Comparison of ENCODE assay signal across 8 mouse cellular contexts in genomic region chr13:119603890-119604289, GRCm38 (mm10). TPM values are rescaled to one million over a fixed set of nuclear protein-coding genes. Genes with fewer than 3 reads are reported as not detected.
DNase-seq lines count a peak whose midpoint lies in the region; ATAC-seq lines count a peak whose summit lies in the region.
"Not testable (repeated sequence)": the region's sequence is repeated elsewhere in the genome, so short reads cannot be mapped to it uniquely, and the experiment has no call there.
"Had no signal": no experiment of that assay in that cellular context is flagged by ENCODE, and none has a peak within 500 bp of the region (broad histone marks: within the 10 kb centered on the region; RNA-seq: fewer than 3 reads in every experiment).

No protein-coding gene starts in this region.

- not testable (repeated sequence) for H3K4me1 ChIP-seq in forebrain, embryonic 11.5 days (replicated peaks; ENCODE audit: control insufficient read depth, insufficient read depth, low read length); heart, embryonic 15.5 days (replicated peaks); intestine, embryonic 16.5 days (ENCODE audit: control insufficient read depth, insufficient read depth, low read length); limb, embryonic 15.5 days; midbrain, embryonic 11.5 days (ENCODE audit: control insufficient read depth, insufficient read depth, low read length)

- not testable (repeated sequence) for H3K4me3 ChIP-seq in forebrain, embryonic 11.5 days (ENCODE audit: low read depth, low read length); heart, embryonic 15.5 days; intestine, embryonic 16.5 days (ENCODE audit: low read length); limb, embryonic 15.5 days; midbrain, embryonic 11.5 days (ENCODE audit: low read depth, low read length)

- H3K4me2 ChIP-seq in forebrain, embryonic 11.5 days (ENCODE audit: low read depth, low read length, severe bottlenecking); heart, embryonic 15.5 days; intestine, embryonic 16.5 days (ENCODE audit: low read depth, low read length); limb, embryonic 15.5 days; midbrain, embryonic 11.5 days: not testable (repeated sequence)

- not testable (repeated sequence) for H3K27ac ChIP-seq in forebrain, embryonic 11.5 days (ENCODE audit: low read depth, low read length); heart, embryonic 15.5 days; intestine, embryonic 16.5 days (ENCODE audit: low read length); limb, embryonic 15.5 days; midbrain, embryonic 11.5 days (ENCODE audit: low read depth, low read length)

- not testable (repeated sequence) for H3K27me3 ChIP-seq in forebrain, embryonic 11.5 days (ENCODE audit: control insufficient read depth, insufficient read depth, low read length); heart, embryonic 15.5 days; intestine, embryonic 16.5 days (replicated peaks; ENCODE audit: control insufficient read depth, insufficient read depth, low read length); limb, embryonic 15.5 days; midbrain, embryonic 11.5 days (ENCODE audit: control insufficient read depth, insufficient read depth, low read length)

- not testable (repeated sequence) for H3K9me3 ChIP-seq in forebrain, embryonic 11.5 days (ENCODE audit: control insufficient read depth, low read length); heart, embryonic 15.5 days (replicated peaks); intestine, embryonic 16.5 days (ENCODE audit: control insufficient read depth, low read length); midbrain, embryonic 11.5 days (ENCODE audit: control insufficient read depth, low read length)
- H3K9me3 ChIP-seq in limb, embryonic 15.5 days = peaks cover 12% of the 10 kb centered on the region; the same call in 1 of the 2 replicates

- WGBS in forebrain, embryonic 11.5 days = 92% methylated on average over 6 of the region's 8 CpGs
- 89% methylated on average over 8 of the region's 8 CpGs for WGBS in heart, embryonic 15.5 days
- WGBS in intestine, embryonic 16.5 days = 94% methylated on average over 6 of the region's 8 CpGs
- 93% methylated on average over 8 of the region's 8 CpGs for WGBS in limb, embryonic 15.5 days
- WGBS in midbrain, embryonic 11.5 days = 94% methylated on average over 6 of the region's 8 CpGs

- not testable (repeated sequence) for H3K36me3 ChIP-seq in forebrain, embryonic 11.5 days (ENCODE audit: control insufficient read depth, insufficient read depth, low read length); heart, embryonic 15.5 days; intestine, embryonic 16.5 days (ENCODE audit: control insufficient read depth, insufficient read depth, low read length); limb, embryonic 15.5 days; midbrain, embryonic 11.5 days (ENCODE audit: control insufficient read depth, insufficient read depth, low read length)

- ATAC-seq in forebrain, embryonic 11.5 days (replicated peaks; ENCODE audit: low FRiP score) = peak; percentile 11; the same call in 1 of the 2 replicates
- peak; percentile 13 for ATAC-seq in heart, embryonic 15.5 days (replicated peaks; ENCODE audit: insufficient number of reproducible peaks, insufficient read depth, low FRiP score, low read depth)
- peak; percentile 29 for ATAC-seq in intestine, embryonic 16.5 days
- ATAC-seq in limb, embryonic 15.5 days (ENCODE audit: insufficient number of reproducible peaks, low FRiP score, low TSS enrichment, low read depth) = peak; percentile 30
- peak; percentile 33 for ATAC-seq in midbrain, embryonic 11.5 days (ENCODE audit: low FRiP score)

- DNase-seq in NIH3T3 (ENCODE audit: low read depth) = peak; percentile 27
- DNase-seq in forebrain, embryonic 11.5 days (ENCODE audit: low spot score) = peak; percentile 68
- not testable (repeated sequence) for DNase-seq in midbrain, embryonic 11.5 days (ENCODE audit: low spot score, missing footprints)
- peak; percentile 41 for DNase-seq in retina, postnatal 1 day

- H3K9ac ChIP-seq in forebrain, embryonic 11.5 days (ENCODE audit: low read length); heart, embryonic 15.5 days; intestine, embryonic 16.5 days (ENCODE audit: low read depth, low read length); limb, embryonic 15.5 days; midbrain, embryonic 11.5 days (ENCODE audit: low read length): not testable (repeated sequence)

RNA-seq across cellular contexts. Expression of gene Ccl28, which starts 19.7 kb away (rescaled TPM):
- polyA plus RNA-seq in forebrain, embryonic 11.5 days (2014; fragmentation: Nextera tagmentation; extraction: Ambion mirVana) = 0.19 and 0.41 TPM in 2 replicates
- not detected in 2 replicates for polyA plus RNA-seq in heart, embryonic 15.5 days (2015; fragmentation: Nextera tagmentation; extraction: Ambion mirVana)
- 0.42 and 0.44 TPM in 2 replicates for polyA plus RNA-seq in intestine, embryonic 16.5 days (2015; fragmentation: Nextera tagmentation; extraction: Ambion mirVana)
- 0.12 TPM in 1 of 2 replicates, not detected in the other for polyA plus RNA-seq in limb, embryonic 15.5 days (2015; fragmentation: Nextera tagmentation; extraction: Ambion mirVana)
- 0.10 and 0.17 TPM in 2 replicates for polyA plus RNA-seq in midbrain, embryonic 11.5 days (2014; fragmentation: Nextera tagmentation; extraction: Ambion mirVana)
- polyA plus RNA-seq: heart, embryonic 16.5 days had no signal
